Comparison of ENCODE assay signal across 8 mouse cellular contexts in the genomic region with DNA sequence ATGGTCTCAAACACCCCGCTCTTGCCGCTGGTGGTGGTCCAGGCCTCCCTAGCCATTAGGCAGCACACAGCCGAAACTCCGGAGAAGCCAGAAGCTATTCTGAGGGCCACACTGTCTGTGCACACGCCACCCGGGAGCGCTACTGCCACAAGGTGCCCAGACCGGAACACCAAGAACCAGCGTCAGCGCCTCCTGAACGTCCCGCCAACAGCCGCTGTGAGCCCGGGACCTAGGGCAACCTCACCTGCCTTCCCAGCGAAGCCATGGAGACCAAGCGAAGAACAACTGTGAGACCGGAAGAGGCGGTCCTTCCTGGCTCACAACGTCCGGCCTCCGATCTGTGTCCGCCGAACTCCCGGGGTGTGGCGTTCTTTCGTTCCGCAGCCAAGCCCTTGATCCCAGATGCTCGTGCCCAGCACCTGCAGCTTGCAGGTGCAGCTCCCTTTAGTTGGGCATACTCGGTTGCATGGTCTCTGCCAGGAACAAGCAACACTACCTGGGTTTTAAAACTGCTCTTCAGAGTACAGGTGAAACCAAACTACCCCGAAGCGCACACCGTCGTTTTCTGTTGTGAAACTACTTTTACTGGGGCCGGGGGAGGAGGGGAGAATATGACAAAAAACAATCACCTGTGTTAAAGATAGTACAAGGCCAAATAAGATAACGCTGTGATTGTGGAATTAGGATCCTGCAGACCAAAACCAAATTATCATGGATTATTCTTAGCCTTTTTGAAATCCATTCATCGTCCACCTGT. TPM values are rescaled to one million over a fixed set of nuclear protein-coding genes. Genes with fewer than 3 reads are reported as not detected.
DNase-seq lines count a peak whose midpoint lies in the region; ATAC-seq and TF ChIP-seq lines count a peak whose summit lies in the region.

A gene (minus strand): TSS at position 335 of the 757 bp plus-strand sequence.

- DNase-seq in G1E (ENCODE audit: low spot score) = peak; percentile 96
- peak; percentile 82 for DNase-seq in cerebellum, adult 11-12 months
- DNase-seq in heart, postnatal 25 days (ENCODE audit: low spot score) = peak; percentile 45
- DNase-seq in layer of hippocampus, adult 18-20 months (ENCODE audit: low spot score in 2 of 2) = peak; percentile 69 to 80
- DNase-seq in lung, adult 2 months = peak; percentile 81
- peak; percentile 61 to 65 for DNase-seq in thymus, adult 18-20 months

- intact Hi-C loops in heart, postnatal 25 days (cut with DNase I) = loop anchor here (10.0 kb wide), 1 partner anchor 131 kb away; no protein-coding TSS in a partner anchor

- peak within 1 kb of the TSS; percentile 72 for H3K9ac ChIP-seq in forebrain, embryonic 15.5 days (replicated peaks)

- no peak for TF ChIP-seq CTCF in G1E (IDR thresholded peaks at IDR 0.05; ENCODE audit: low read depth, low read length)
- TF ChIP-seq CTCF in lung, adult 2 months (IDR thresholded peaks at IDR 0.05; ENCODE audit: insufficient read depth, low read length) = no peak

- H3K4me1 ChIP-seq in G1E (ENCODE audit: insufficient read depth, low read depth, low read length) = peaks cover 36% of the 10 kb centered on the region
- H3K4me1 ChIP-seq in forebrain, embryonic 15.5 days = peaks cover 24% of the 10 kb centered on the region
- H3K4me1 ChIP-seq in lung, adult 2 months (ENCODE audit: control insufficient read depth, insufficient read depth, low read length) = peaks cover 3% of the 10 kb centered on the region; the same call in 1 of the 2 replicates

- no peak within 1 kb of the TSS; the same call in 1 of the 2 replicates for H3K27ac ChIP-seq in forebrain, embryonic 15.5 days (replicated peaks)

- peak within 1 kb of the TSS; percentile 83 for H3K4me3 ChIP-seq in G1E (ENCODE audit: low read depth, low read length)
- peak within 1 kb of the TSS; percentile 56 for H3K4me3 ChIP-seq in forebrain, embryonic 15.5 days
- H3K4me3 ChIP-seq in lung, adult 2 months (replicated peaks; ENCODE audit: extremely low read depth, low read depth, low read length) = peak within 1 kb of the TSS; percentile 81

- WGBS in forebrain, embryonic 15.5 days = 7% methylated on average over 36 of the region's 36 CpGs
- 7% methylated on average over 36 of the region's 36 CpGs for WGBS in lung, adult 2 months

- peak; percentile 99 for ATAC-seq in G1E (ENCODE audit: extremely low read depth, insufficient number of reproducible peaks, low FRiP score, poor library complexity, severe bottlenecking)
- ATAC-seq in forebrain, embryonic 15.5 days (replicated peaks) = peak; percentile 94
- peak; percentile 94 for ATAC-seq in neutrophil, adult 5-6 weeks (ENCODE audit: extremely low read depth, insufficient number of reproducible peaks, low FRiP score, poor library complexity, severe bottlenecking)

- H3K27me3 ChIP-seq in G1E (ENCODE audit: insufficient read depth, low read length) = no peaks in the 10 kb centered on the region
- H3K27me3 ChIP-seq in forebrain, embryonic 15.5 days = no peaks in the 10 kb centered on the region

- TF ChIP-seq POLR2A in lung, adult 2 months (IDR thresholded peaks at IDR 0.05; ENCODE audit: borderline replicate concordance, extremely low read depth, low read depth, low read length) = peak; percentile 75; the same call in 1 of the 2 replicates

- H3K36me3 ChIP-seq in G1E (replicated peaks) = peaks cover 67% of the 10 kb centered on the region
- H3K36me3 ChIP-seq in forebrain, embryonic 15.5 days = peaks cover 37% of the 10 kb centered on the region

- H3K9me3 ChIP-seq in G1E (replicated peaks) = no peaks in the 10 kb centered on the region
- no peaks in the 10 kb centered on the region for H3K9me3 ChIP-seq in forebrain, embryonic 15.5 days

- peak within 1 kb of the TSS; percentile 74 for H3K4me2 ChIP-seq in forebrain, embryonic 15.5 days (replicated peaks)

RNA-seq across cellular contexts. Expression of the gene that starts here (rescaled TPM):
- total RNA-seq in G1E (2014; fragmentation: Nextera tagmentation) = 20.2 and 25.5 TPM in 2 replicates
- total RNA-seq in G1E (2017) = 58.2 and 60.5 TPM in 2 replicates
- polyA plus RNA-seq in G1E (2012) = 4.4 and 5.0 TPM in 2 replicates
- polyA plus RNA-seq in forebrain, embryonic 15.5 days (2015; fragmentation: Nextera tagmentation; extraction: Ambion mirVana) = 36.2 and 38.0 TPM in 2 replicates
- total RNA-seq in heart, postnatal 25 days (2021) = 10 to 100 TPM; 14.6 to 15.7 TPM
- 10 to 100 TPM; 19.1 TPM for total RNA-seq in layer of hippocampus, adult 18-20 months (2021)
- 7.4 and 9.8 TPM in 2 replicates for polyA plus RNA-seq in lung, adult 2 months (2012; rRNA removed)
- total RNA-seq in neutrophil, adult 5-6 weeks (2017) = 16.6 and 17.8 TPM in 2 replicates

Comparison
In these comparisons a context has a peak if more than half of its experiments do, and no peak if none do; other contexts are left out.
1. DNase-seq: peak in every context shown above with its lines; median percentile 96 in G1E; 82 in cerebellum, adult 11-12 months; 81 in lung, adult 2 months; 74 in layer of hippocampus, adult 18-20 months; 63 in thymus, adult 18-20 months; 45 in heart, postnatal 25 days.